In the genomic region with DNA sequence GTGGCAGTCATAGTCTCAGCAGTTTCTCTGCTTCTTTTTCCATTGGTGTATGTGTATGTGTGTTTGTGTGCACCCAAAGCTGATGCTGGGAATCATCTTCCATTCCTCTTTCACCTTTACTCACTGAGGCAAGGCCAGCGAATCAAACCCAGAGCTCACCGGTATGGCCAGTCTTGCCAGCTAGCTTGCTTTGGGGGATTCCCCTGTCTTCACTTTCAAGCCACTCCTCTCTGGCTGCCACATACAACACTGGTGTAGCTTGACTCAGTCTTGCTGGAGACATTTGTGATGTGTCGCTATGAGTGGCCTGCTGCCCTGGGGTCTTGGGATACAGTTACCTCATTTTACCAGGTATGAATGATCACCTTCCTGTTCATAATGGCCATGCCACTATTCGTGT, we compare ENCODE assay signal across 18 mouse cellular contexts. TPM values are rescaled to one million over a fixed set of nuclear protein-coding genes. Genes with fewer than 3 reads are reported as not detected.
"Had no signal": no experiment of that assay in that cellular context is flagged by ENCODE, and none has a peak within 500 bp of the region (broad histone marks: within the 10 kb centered on the region; RNA-seq: fewer than 3 reads in every experiment).

No protein-coding gene starts in this region.

- H3K9me3 ChIP-seq: limb, embryonic 12.5 days; limb, embryonic 15.5 days; stomach, embryonic 15.5 days had no signal

- H3K4me3 ChIP-seq: limb, embryonic 12.5 days; limb, embryonic 15.5 days; stomach, embryonic 15.5 days had no signal

- H3K27me3 ChIP-seq: limb, embryonic 12.5 days; limb, embryonic 15.5 days; stomach, embryonic 15.5 days had no signal

- ATAC-seq: liver, postnatal 0 days had no signal

- H3K9ac ChIP-seq: limb, embryonic 12.5 days; limb, embryonic 15.5 days; liver, embryonic 14.5 days; liver, postnatal 0 days; lung, embryonic 14.5 days; stomach, embryonic 15.5 days had no signal

- H3K4me1 ChIP-seq: stomach, embryonic 15.5 days had no signal

- H3K27ac ChIP-seq: limb, embryonic 12.5 days; limb, embryonic 15.5 days; liver, embryonic 14.5 days; stomach, embryonic 15.5 days had no signal

- DNase-seq: kidney, adult 18-20 months; layer of hippocampus, postnatal 36 days; liver, postnatal 0 days; lung, postnatal 10 days; lung, postnatal 4 days; midbrain, embryonic 14.5 days; right cerebral cortex, postnatal 25 days; spleen, adult 18-20 months; thymus, postnatal 36 days had no signal

- H3K36me3 ChIP-seq: limb, embryonic 12.5 days; limb, embryonic 15.5 days; stomach, embryonic 15.5 days had no signal

- H3K4me2 ChIP-seq: limb, embryonic 12.5 days; limb, embryonic 15.5 days; liver, embryonic 11.5 days; lung, embryonic 14.5 days; midbrain, embryonic 11.5 days; stomach, embryonic 15.5 days had no signal

RNA-seq across cellular contexts. Expression of a gene that starts 51.3 kb away (rescaled TPM):
- total RNA-seq: megakaryocyte progenitor cell, adult 5-6 weeks; megakaryocyte-erythroid progenitor cell, adult 5-6 weeks had no signal
- polyA plus RNA-seq: lung, embryonic 14.5 days had no signal
